Mouse (Mus musculus) lung, embryonic 14.5 days (tissue): ENCODE data around the gene Hist1h2ac. TPM values are rescaled to one million over a fixed set of nuclear protein-coding genes. Genes with fewer than 3 reads are reported as not detected.

Source experiments
- ATAC-seq: fragments of 200-750 bp; cut with Nextera tagmentation; 2 replicates; pipeline ENCODE4 v1.8.0; 2017; ENCODE audit warnings: mild to moderate bottlenecking, moderate TSS enrichment, moderate library complexity; ENCODE audit not compliant: insufficient read depth
- DNase-seq: peaks from one replicate; pipeline ENCODE4 v3.0.0-alpha.2; 2015
- H3K27ac ChIP-seq: fragments of 300-500 bp; sonication (generic); 2 replicates; pipeline ENCODE4 v1.5.1; 2014; ENCODE audit warnings: low read depth, mild to moderate bottlenecking, moderate library complexity
- H3K27me3 ChIP-seq: fragments of 300-500 bp; sonication (generic); 2 replicates; pipeline ENCODE4 v1.6.1; 2014; ENCODE audit warnings: low read length, control low read depth; ENCODE audit not compliant: insufficient read depth
- H3K36me3 ChIP-seq: fragments of 300-500 bp; sonication (generic); 2 replicates; pipeline ENCODE4 v1.6.1; 2014; ENCODE audit warnings: control low read depth; ENCODE audit not compliant: insufficient read depth
- H3K4me1 ChIP-seq: fragments of 300-500 bp; sonication (generic); 2 replicates; pipeline ENCODE4 v1.6.1; 2014; ENCODE audit warnings: antibody characterized with exemption, control low read depth; ENCODE audit not compliant: insufficient read depth
- H3K4me2 ChIP-seq: fragments of 300-500 bp; sonication (generic); 2 replicates; pipeline ENCODE4 v1.6.1; 2014; ENCODE audit warnings: mild to moderate bottlenecking
- H3K4me3 ChIP-seq: fragments of 300-500 bp; sonication (generic); 2 replicates; pipeline ENCODE4 v1.5.1; 2014; ENCODE audit warnings: low read depth, low read length
- H3K9ac ChIP-seq: fragments of 300-500 bp; sonication (generic); 2 replicates; pipeline ENCODE4 v1.6.1; 2014
- H3K9me3 ChIP-seq: fragments of 300-500 bp; sonication (generic); 2 replicates; pipeline ENCODE4 v1.6.1; 2016; ENCODE audit warnings: low read depth, low read length, control low read depth
- CTCF ChIP-seq: IDR thresholded peaks from 2 replicates; pipeline ENCODE4 v1.5.1; 2016; ENCODE audit warnings: antibody characterized with exemption, low read depth
- WGBS: fragments of 180-500 bp; shearing (Covaris S2); extraction: QIAGEN DNeasy Blood & Tissue Kit; methylation state at CpG from one replicate; pipeline ENCODE4 v1.1.7; 2014; 5-methylcytosine and 5-hydroxymethylcytosine counted together
- polyA plus RNA-seq: library from polyadenylated mRNA; unstranded; fragments of >200 nt; fragmentation: Nextera tagmentation; extraction: Ambion mirVana; gene quantifications from 2 replicates; pipeline ENCODE4 v1.2.1, GENCODE M21; 2014

Gene Hist1h2ac
- polyA plus RNA-seq: 1.5 and 2.1 TPM in 2 replicates

GRCm38 (mm10) chr13:23683755-23684281 is at the start of gene Hist1h2ac, which contains the start of gene Hist1h2bc:
TSS of gene Hist1h2ac (minus strand) at chr13:23683948.
TSS of gene Hist1h2bc (plus strand) at chr13:23684199.
- DNase-seq: peak; percentile 99
- Histone ChIP-seq H3K27ac (peak within 1 kb of the TSS; percentile 100), H3K36me3 (no peaks in the 10 kb centered on the region), H3K4me3 (peak within 1 kb of the TSS; percentile 44), H3K9ac (peak within 1 kb of the TSS; percentile 66), H3K4me1 (peaks cover 9% of the 10 kb centered on the region; the same call in 1 of the 2 replicates), H3K9me3 (no peaks in the 10 kb centered on the region), H3K4me2 (peak within 1 kb of the TSS; percentile 79), H3K27me3 (no peaks in the 10 kb centered on the region)
- WGBS: under 1% methylated on average over 32 of the region's 32 CpGs
- ATAC-seq: peak; percentile 98
- TF ChIP-seq CTCF: no peak

- Histone ChIP-seq H3K4me3 (no peak overlapping the region), H3K4me2 (no peak overlapping the region), H3K4me1 (no peaks in the 10 kb centered on the region), H3K36me3 (no peaks in the 10 kb centered on the region), H3K9ac (no peak overlapping the region), H3K27me3 (no peaks in the 10 kb centered on the region), H3K27ac (no peak overlapping the region), H3K9me3 (no peaks in the 10 kb centered on the region)
- TF ChIP-seq CTCF: peak; percentile 84
- ATAC-seq (peak; percentile 47; the same call in 1 of the 2 replicates), DNase-seq (peak; percentile 80)
- 21% methylated on average over 8 of the region's 8 CpGs for WGBS
Observed at GRCm38 (mm10) chr13:23732156-23732804, 48.5 kb upstream of the Hist1h2ac start.

GRCm38 (mm10) chr13:23730479-23730878 is 46.7 kb upstream of the Hist1h2ac start:
- Histone ChIP-seq H3K27ac (no peak overlapping the region), H3K4me1 (no peaks in the 10 kb centered on the region), H3K4me3 (no peak overlapping the region), H3K27me3 (no peaks in the 10 kb centered on the region), H3K4me2 (no peak overlapping the region), H3K9me3 (no peaks in the 10 kb centered on the region), H3K36me3 (no peaks in the 10 kb centered on the region), H3K9ac (no peak overlapping the region)
- WGBS: 20% methylated on average over 8 of the region's 8 CpGs
- DNase-seq (peak; percentile 64), ATAC-seq (no peak)
- TF ChIP-seq CTCF: no peak

GRCm38 (mm10) chr13:23729706-23730105 is 46.0 kb upstream of the Hist1h2ac start:
- no peak for ATAC-seq
- no peak overlapping the region for H3K9ac ChIP-seq
- DNase-seq: no peak
- TF ChIP-seq CTCF: no peak
- no peaks in the 10 kb centered on the region for H3K4me1 ChIP-seq
- no peaks in the 10 kb centered on the region for H3K9me3 ChIP-seq
- 88% methylated on average over 5 of the region's 5 CpGs for WGBS
- H3K27me3 ChIP-seq: no peaks in the 10 kb centered on the region
- no peak overlapping the region for H3K27ac ChIP-seq
- H3K4me3 ChIP-seq: no peak overlapping the region
- no peak overlapping the region for H3K4me2 ChIP-seq
- no peaks in the 10 kb centered on the region for H3K36me3 ChIP-seq

- TF ChIP-seq CTCF: no peak
- no peak for DNase-seq
- no peaks in the 10 kb centered on the region for H3K27me3 ChIP-seq
- no peak overlapping the region for H3K4me3 ChIP-seq
- H3K9me3 ChIP-seq: no peaks in the 10 kb centered on the region
- WGBS: 93% methylated on average over 9 of the region's 9 CpGs
- H3K36me3 ChIP-seq: no peaks in the 10 kb centered on the region
- no peak for ATAC-seq
- H3K9ac ChIP-seq: no peak overlapping the region
- H3K4me1 ChIP-seq: 0 out of 2 replicates have a peak, but pooled peaks cover under 1% of the 10 kb centered on the region
- no peak overlapping the region for H3K4me2 ChIP-seq
- no peak overlapping the region for H3K27ac ChIP-seq
Observed at GRCm38 (mm10) chr13:23729192-23729525, 45.4 kb upstream of the Hist1h2ac start.

- 85% methylated on average over 18 of the region's 18 CpGs for WGBS
- Histone ChIP-seq H3K27me3 (no peaks in the 10 kb centered on the region), H3K36me3 (no peaks in the 10 kb centered on the region), H3K27ac (no peak overlapping the region), H3K4me2 (no peak overlapping the region), H3K9me3 (no peaks in the 10 kb centered on the region), H3K9ac (no peak overlapping the region), H3K4me3 (no peak overlapping the region), H3K4me1 (0 out of 2 replicates have a peak, but pooled peaks cover 4% of the 10 kb centered on the region)
- TF ChIP-seq CTCF: no peak
- DNase-seq (no peak), ATAC-seq (no peak)
Observed at GRCm38 (mm10) chr13:23728472-23729191, 44.9 kb upstream of the Hist1h2ac start.

GRCm38 (mm10) chr13:23725213-23725612 is 41.5 kb upstream of the Hist1h2ac start:
- DNase-seq: no peak
- ATAC-seq: no peak
- 0 out of 2 replicates have a peak, but pooled peaks cover 4% of the 10 kb centered on the region for H3K4me1 ChIP-seq

More at GRCm38 (mm10) chr13:23725213-23725612, 41.5 kb upstream of the Hist1h2ac start:
- H3K27ac ChIP-seq: no peak overlapping the region
- H3K36me3 ChIP-seq: no peaks in the 10 kb centered on the region
- no peak overlapping the region for H3K4me3 ChIP-seq
- no peak overlapping the region for H3K4me2 ChIP-seq
- WGBS: 83% methylated on average over 1 of the region's 1 CpGs
- no peak overlapping the region for H3K9ac ChIP-seq
- no peaks in the 10 kb centered on the region for H3K27me3 ChIP-seq
- no peak for TF ChIP-seq CTCF
- no peaks in the 10 kb centered on the region for H3K9me3 ChIP-seq
